Mouse (Mus musculus) spleen, postnatal 14 days (tissue): ENCODE data around the gene 4933425L06Rik.

Experiments
- DNase-seq, 2 experiments: peaks; one replicate each; pipeline ENCODE4 v3.0.0; 2021 to 2022; ENCODE audit warnings: low spot score in 2 of 2

The 4933425L06Rik gene

DNA sequence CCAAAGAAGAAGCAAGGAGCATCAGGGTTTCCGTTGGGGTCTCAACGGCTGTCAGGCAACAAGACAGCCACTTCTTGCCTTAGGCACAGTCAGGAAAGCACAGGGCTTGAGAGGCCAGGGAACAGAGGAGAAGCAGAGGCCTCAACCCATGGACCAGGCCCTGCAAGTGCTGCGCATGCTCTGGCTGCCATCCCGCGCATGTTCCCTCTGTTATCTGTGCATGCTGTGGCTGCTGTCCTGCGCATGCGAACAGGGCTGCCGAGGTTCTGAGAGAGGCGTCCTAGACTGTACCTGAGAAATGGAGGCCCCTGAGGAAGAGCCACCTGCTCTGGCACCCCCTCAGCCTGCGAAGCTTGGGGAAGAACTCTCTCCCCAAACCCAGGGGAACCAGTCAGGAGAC, at the start of gene 4933425L06Rik:
Gene 4933425L06Rik, plus strand, starts transcription at position 261 of the 400 bp plus-strand sequence.
- DNase-seq = no peak

DNA sequence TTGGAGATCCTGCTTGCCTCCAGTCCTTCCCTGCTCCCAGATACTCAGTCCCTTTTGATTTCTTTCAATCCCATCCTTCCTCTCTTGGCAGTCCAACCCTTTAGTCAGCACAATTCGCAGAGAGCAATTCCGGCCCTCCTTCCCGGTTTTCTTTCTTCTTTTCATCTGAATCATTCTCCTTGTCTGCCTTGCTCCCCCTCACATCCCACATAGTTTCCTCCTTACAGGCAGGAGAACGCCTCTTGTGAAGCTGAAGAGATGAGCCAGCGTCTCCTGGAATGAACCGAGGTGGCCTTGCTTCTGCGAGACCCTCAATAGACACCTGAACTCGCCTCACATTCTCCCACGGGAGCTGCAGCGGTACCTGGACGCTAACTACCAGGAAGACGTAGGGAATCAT, 44.1 kb upstream of the 4933425L06Rik start:
- no peak for DNase-seq

GRCm38 (mm10) chr13:105038334-105038733, 43.6 kb upstream of the 4933425L06Rik start:
- no peak for DNase-seq

GRCm38 (mm10) chr13:105043882-105044281, 38.0 kb upstream of the 4933425L06Rik start:
- no peak for DNase-seq

DNA sequence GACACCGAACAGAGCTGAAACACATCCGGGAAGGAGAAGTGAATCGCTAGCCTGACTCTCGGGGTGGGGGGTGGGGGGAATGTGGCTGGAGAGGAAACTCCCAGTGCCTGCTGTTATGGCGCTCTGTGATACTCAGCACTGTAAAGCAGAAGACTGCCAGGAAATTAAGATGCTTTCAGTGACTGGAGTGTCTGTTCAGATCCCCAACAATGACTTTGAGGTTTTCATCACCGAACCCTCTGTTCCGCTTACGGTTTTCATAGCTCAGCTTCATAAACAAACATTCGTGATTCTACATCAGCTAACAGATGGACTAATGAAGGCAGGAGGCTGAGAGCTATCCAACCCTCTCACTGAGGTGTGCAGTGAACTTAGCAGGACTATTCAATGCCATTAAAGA, 34.5 kb upstream of the 4933425L06Rik start:
- DNase-seq = no peak

DNA sequence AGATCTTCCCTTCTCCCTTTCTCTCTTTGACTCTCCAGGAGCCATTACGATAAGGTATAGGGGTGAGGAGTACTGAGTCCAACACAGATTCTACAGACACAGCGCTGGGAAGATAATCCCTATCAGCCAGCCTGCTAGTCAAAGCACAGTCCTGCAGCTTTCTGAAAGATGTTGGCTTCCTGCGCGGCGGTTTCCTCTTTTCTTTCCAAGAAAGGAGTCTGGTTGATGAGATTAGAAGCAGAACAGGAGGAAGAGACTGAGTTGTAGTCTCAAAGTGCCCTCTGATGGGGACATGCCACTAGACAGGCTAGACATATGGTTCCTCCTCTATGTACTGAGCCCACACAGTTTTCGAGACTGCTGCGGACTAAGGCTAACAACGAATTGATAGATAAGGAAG, 33.3 kb upstream of the 4933425L06Rik start:
- DNase-seq = no peak

DNA sequence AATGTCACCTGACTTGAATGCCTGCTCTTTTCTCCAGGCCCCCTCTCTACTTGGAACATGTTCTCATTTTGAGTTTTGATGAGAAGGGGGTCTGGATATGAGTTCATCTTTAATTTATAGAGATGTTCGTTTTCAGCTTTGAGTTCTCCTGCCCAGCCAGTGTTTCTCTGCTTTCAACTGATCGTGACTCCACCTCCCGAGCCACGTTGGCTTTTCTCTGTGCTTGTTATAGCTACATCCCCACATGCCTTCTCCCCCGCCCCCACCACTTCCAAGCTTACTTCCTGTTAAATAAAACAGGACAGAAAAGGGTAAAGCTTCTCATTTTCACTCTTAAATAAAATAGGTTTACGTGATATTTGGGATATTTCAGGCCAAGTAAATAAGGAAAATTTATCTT, 30.5 kb upstream of the 4933425L06Rik start:
- no peak for DNase-seq

- DNase-seq = no peak
Observed at GRCm38 (mm10) chr13:105053618-105054017, 28.3 kb upstream of the 4933425L06Rik start.

DNA sequence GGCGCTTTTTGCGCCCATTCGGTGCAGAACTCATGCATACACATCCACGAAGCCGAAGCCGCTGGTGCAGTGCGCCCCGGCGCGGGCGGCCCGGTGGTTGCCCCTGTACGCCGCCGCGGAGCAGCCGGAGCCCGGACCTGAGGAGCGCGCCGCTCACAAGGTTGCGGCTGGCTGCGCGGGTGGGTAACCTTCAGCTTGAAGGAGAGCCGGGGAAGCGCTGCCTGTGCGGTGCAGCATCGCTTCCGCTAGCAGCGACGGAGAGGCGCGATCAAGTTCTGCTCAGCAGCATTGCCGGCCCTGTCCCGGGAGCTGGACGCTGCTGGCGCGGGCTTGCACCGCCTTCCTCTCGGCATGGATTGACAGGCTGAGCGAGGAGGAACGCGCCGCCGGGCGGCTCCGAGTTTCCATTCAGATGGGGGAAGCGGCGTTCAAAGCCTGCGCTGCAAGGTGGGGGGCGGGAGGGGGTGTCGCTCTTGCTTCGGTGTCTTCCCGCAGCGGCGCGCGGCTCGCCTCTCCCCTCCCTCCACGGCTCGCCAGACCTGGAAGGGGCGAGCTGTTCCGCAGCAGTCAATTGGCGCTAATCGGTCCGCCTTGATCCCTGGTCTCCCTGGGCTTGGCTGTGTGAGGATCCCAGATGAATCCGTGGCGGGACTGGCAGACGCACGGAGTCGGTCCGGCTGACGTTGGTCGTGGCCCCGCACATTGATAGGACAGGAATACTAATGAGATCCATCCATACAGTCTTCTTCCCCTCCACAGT, 27.6 kb upstream of the 4933425L06Rik start, which contains the start of gene Rgs7bp:
Gene Rgs7bp, minus strand, starts transcription at position 750 of the 760 bp plus-strand sequence.
- no peak for DNase-seq

- no peak for DNase-seq
Observed at GRCm38 (mm10) chr13:105054941-105055309, 27.0 kb upstream of the 4933425L06Rik start.

DNA sequence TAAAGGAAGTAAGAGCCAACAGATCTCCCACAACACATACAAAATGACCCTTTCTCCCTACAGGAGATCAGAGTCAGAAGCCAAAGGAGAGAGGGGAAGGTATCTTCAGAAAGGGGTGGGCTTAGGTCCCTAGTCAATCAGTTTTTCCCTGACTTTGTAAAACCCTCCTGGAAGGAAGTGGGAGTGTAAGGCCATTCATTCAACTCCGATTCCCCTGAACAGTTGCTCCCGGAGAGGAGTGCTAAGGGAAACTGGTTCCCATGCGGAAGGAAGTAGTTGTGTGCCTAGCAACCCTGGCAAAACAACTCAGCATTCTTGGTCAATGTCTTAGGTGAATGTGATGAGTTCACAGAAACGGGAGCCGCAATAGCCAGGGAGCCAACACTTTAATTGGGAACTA, 26.5 kb upstream of the 4933425L06Rik start:
- DNase-seq = no peak

DNA sequence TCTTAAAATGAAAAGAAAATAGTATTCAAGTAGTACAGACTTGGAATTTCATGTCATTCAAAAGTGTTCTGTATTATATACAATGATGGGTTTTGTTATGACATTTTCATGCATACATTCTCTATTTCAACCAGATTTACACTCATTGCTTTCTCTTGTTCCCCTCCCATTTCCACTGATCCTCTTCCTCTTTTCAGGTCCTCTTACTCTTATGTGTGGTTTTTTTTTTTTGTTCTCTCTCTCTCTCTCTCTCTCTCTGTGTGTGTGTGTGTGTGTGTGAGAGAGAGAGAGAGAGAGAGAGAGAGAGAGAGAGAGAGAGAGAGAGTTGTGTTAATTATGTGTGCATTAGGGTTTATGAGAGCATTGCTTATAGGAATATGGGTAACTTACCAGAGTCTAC, 15.8 kb upstream of the 4933425L06Rik start:
- no peak for DNase-seq

DNA sequence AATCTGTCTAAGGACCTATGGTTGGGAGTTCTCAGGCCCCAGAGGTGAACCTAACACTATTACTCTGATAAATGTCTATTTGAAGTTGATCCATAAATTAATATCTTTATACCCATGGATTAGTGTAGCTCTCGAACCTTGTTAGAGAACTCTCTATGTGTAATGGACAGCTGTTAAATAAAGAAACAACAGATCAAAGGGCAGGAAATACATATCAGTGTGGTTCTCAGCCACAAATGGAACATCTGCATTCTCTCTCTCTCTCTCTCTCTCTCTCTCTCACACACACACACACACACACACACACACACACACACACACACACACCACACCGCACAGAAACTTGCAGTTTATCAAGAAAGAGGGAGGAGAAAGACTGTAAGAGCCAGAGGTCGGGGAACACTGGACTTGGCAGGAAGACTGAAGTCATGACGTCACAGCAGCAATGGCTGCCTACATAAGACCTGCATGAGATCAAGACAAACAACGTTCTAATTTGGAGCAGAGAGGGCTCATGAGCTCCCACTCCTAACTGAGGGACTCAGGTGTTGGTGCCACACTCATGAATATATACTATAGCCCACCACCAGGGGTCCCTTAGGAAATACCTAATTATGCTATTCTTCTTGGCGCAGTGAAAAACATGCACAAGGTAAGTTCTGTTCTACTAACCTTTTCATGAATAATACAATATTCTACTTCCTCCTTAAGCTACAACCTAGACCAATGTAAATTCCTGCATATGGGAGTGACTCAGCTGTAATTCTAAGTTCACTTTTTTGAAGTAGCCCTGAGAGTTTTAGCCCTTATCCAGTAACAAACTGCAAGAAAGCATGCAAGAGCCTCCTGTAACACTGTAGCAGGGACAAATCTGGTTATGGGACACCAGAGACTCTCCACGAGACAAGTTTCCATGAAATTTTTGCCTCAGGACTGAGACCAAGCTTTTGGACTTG, 14.8 kb upstream of the 4933425L06Rik start:
- no peak for DNase-seq

- no peak for DNase-seq
Observed at GRCm38 (mm10) chr13:105089276-105089675, 7.4 kb downstream of the 4933425L06Rik start.

- no peak for DNase-seq
Observed at GRCm38 (mm10) chr13:105096316-105096715, 14.4 kb downstream of the 4933425L06Rik start.

DNA sequence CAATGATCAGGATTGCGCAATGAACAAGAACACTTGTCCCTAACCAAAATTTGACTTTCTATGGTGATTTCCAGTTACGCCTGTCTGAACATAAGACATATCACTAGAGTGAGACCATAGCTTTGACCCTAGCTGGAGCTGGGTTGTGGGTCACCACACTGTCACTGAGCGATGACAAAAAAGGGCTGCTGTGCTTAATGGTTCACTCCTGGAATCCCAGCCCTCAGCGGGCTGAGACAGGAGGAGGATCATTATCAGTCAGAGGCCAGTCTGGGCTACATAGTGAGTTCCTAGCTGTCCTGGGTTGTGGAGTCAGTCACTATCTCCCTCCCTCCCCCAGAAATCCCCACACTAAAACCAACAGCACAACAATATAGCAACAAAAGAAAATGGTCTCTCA, 18.8 kb downstream of the 4933425L06Rik start:
- no peak for DNase-seq

DNA sequence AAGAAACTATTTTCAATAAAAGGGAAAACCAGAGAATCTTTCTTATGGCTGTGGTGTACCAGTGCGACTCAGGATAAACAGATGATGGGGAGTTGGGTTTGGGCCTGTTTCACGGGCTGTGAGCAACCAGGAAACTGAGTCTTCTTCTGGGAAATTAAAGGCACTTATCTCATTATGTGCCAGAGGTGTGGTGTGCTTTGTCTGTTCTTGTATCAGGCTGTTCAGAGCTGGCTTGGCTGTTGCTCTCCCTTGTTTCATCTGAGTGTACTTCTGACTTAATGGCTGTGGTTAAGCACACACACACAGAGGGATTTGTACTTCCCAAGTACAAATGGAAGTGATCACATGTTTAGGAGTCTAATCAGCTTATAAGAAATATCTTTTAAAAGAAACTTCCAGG, 22.5 kb downstream of the 4933425L06Rik start:
- no peak for DNase-seq

DNA sequence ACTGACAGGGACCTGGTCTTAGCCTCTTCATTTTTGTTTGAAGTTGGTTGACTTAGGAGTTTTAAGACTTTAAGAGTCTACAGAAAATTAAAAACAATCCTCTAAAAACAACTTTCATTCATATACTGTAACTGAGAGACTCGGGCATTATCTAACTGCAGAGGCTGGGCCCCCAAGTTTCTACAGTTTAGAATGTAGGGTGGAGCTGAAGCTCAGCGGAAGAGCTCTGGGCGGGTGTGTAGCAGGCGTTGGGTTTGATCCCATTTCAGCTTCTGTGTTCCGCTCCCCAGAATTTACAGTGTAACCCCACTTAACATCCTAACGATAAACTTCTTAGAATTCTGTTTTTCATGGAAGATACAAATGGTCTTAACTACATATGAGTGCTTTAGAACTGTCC, 29.7 kb downstream of the 4933425L06Rik start:
- DNase-seq = no peak

DNA sequence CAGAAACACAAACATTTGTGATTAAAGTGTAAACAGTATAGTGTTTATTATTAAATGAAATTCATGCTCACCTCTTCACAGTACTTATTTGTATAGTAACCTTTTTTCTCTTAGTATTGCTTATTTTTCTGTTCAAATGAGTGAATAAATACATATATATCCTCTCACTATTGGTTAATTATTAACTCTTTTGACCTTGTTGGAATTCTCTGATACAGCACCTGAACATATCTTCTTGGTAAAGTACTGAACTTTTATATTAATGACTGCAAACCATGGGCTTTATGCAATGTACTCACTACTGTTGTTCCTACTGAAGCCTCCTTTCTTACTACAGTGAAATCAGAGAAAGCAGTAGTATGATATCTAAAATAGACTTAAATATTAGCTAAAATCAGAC, 39.7 kb downstream of the 4933425L06Rik start:
- DNase-seq = no peak

GRCm38 (mm10) chr13:105122092-105122491, 40.2 kb downstream of the 4933425L06Rik start:
- DNase-seq = no peak

DNA sequence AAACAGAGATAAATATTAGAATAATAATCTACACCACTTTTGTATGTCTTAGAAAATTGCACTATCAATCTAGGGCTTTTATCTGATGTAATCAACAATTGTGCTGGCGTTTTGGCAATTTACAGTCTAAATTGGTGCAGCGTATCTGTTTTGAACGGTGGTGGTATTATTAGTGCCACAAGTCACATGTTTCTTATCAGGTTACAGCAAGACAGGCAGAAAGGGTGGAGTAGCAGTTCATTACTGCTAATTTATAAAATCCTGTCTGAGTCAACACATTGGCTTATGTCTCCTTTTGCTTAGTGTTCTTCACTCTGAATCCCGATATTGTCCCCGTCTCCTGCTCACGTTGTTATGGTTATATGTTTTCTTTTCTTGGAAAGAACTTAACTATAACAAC, 48.2 kb downstream of the 4933425L06Rik start:
- no peak for DNase-seq

- no peak for DNase-seq
Observed at GRCm38 (mm10) chr13:105132370-105132769, 50.4 kb downstream of the 4933425L06Rik start.

DNA sequence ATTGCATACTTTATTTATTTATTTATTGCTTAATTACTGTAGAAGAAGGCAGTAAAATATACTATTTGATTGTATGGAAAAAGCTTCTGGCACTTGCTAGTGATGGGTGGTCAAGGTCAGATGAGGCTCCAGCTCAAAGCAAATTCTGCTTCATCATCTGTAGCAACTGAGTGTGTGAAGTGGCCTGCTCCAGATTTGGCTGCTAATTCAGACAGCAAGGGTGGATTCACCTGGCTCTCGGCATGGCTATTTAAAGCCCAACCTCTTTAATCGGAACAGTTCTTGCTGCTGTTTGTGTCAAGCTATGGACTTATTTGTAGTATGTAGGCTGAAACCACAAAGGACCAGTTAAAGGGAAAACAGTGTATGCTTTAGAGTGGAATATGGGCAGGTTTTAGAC, 50.9 kb downstream of the 4933425L06Rik start:
- no peak for DNase-seq
